Mouse (Mus musculus) liver, postnatal 0 days (tissue): Measurements from ENCODE around the gene Pde11a. TPM values are rescaled to one million over a fixed set of nuclear protein-coding genes. Genes with fewer than 3 reads are reported as not detected.
A peak's percentile ranks its signal among the peaks of the same experiment; 100 is the strongest.

ENCODE experiments used
- ATAC-seq: fragments of 200-750 bp; cut with Nextera tagmentation; 2 replicates; pipeline ENCODE4 v1.8.0; 2017; ENCODE audit warnings: mild to moderate bottlenecking, moderate library complexity
- DNase-seq: peaks from one replicate; pipeline ENCODE4 v3.0.0-alpha.2; 2016
- H3K27ac ChIP-seq: fragments of 300-500 bp; sonication (generic); 2 replicates; pipeline ENCODE4 v1.5.1; 2014; ENCODE audit warnings: antibody characterized with exemption, moderate library complexity, mild to moderate bottlenecking, low read depth
- H3K27me3 ChIP-seq: fragments of 300-500 bp; sonication (generic); 2 replicates; pipeline ENCODE4 v1.6.1; 2014; ENCODE audit warnings: low read length, control low read depth, mixed read lengths; ENCODE audit not compliant: insufficient read depth
- H3K36me3 ChIP-seq: fragments of 300-500 bp; sonication (generic); replicated peaks from 2 replicates; pipeline ENCODE4 v1.6.1; 2014; ENCODE audit warnings: mild to moderate bottlenecking, control low read depth, low read length, moderate library complexity, mixed read lengths; ENCODE audit not compliant: insufficient read depth
- H3K4me1 ChIP-seq: fragments of 300-500 bp; sonication (generic); 2 replicates; pipeline ENCODE4 v1.6.1; 2014; ENCODE audit warnings: antibody characterized with exemption, mild to moderate bottlenecking, control low read depth; ENCODE audit not compliant: insufficient read depth
- H3K4me2 ChIP-seq: fragments of 300-500 bp; sonication (generic); 2 replicates; pipeline ENCODE4 v1.6.1; 2014; ENCODE audit warnings: low read depth, mild to moderate bottlenecking, low read length, moderate library complexity, mixed read lengths
- H3K4me3 ChIP-seq: fragments of 300-500 bp; sonication (generic); 2 replicates; pipeline ENCODE4 v1.5.1; 2014; ENCODE audit warnings: low read depth, low read length
- H3K9ac ChIP-seq: fragments of 300-500 bp; sonication (generic); replicated peaks from 2 replicates; pipeline ENCODE4 v1.6.1; 2014; ENCODE audit warnings: mild to moderate bottlenecking, moderate library complexity
- H3K9me3 ChIP-seq: fragments of 300-500 bp; sonication (generic); 2 replicates; pipeline ENCODE4 v1.6.1; 2016; ENCODE audit warnings: mild to moderate bottlenecking, control low read depth, low read length, mixed read lengths
- CTCF ChIP-seq: sonication (generic); IDR thresholded peaks from 2 replicates; pipeline ENCODE4 v1.5.1; 2016; ENCODE audit warnings: antibody characterized with exemption, low read depth
- EP300 ChIP-seq: IDR thresholded peaks from 2 replicates; pipeline ENCODE4 v1.6.1; 2016; ENCODE audit warnings: antibody characterized with exemption, low read depth, mild to moderate bottlenecking
- WGBS: fragments of 180-500 bp; shearing (Covaris S2); extraction: QIAGEN DNeasy Blood & Tissue Kit; methylation state at CpG from one replicate; pipeline ENCODE4 v1.1.7; 2014; ENCODE audit not compliant: insufficient replicate concordance; 5-methylcytosine and 5-hydroxymethylcytosine counted together
- polyA plus RNA-seq: library from polyadenylated mRNA; unstranded; fragments of >200 nt; fragmentation: Nextera tagmentation; extraction: Ambion mirVana; gene quantifications from 2 replicates; pipeline ENCODE4 v1.2.1, GENCODE M21; 2015

The Pde11a gene
- polyA plus RNA-seq, 1 experiment from 2014 or later: 0.06 TPM

DNA sequence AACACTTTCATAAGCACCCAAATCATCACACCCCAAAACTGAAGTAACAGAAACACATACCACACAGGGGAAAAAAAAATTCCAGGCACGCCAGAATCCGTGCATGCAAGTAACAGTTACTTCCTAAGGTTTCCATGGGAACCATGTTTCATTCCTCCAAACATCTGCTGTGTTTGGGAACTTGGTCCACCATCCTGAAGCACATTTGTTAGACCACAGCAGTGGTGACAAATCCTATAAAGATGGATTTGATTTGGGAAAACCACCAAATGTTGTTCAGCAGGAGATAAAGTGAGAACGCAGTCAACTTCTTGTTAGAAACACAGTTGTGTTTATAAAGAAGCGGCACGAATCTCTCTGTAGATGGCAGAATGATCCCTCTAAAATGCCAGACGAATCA, 213.8 kb downstream of the Pde11a start:
- H3K27me3 ChIP-seq: no peaks in the 10 kb centered on the region
- no peaks in the 10 kb centered on the region for H3K36me3 ChIP-seq
- WGBS: 74% methylated on average over 6 of the region's 6 CpGs
- H3K9me3 ChIP-seq: no peaks in the 10 kb centered on the region
- peaks cover 2% of the 10 kb centered on the region; the same call in 1 of the 2 replicates for H3K4me1 ChIP-seq
- TF ChIP-seq EP300: no peak
- no peak for TF ChIP-seq CTCF
- ATAC-seq (no peak), DNase-seq (no peak)
- H3K27ac ChIP-seq: no peak overlapping the region
- H3K4me2 ChIP-seq: no peak overlapping the region
- no peak overlapping the region for H3K4me3 ChIP-seq
- H3K9ac ChIP-seq: no peak overlapping the region

DNA sequence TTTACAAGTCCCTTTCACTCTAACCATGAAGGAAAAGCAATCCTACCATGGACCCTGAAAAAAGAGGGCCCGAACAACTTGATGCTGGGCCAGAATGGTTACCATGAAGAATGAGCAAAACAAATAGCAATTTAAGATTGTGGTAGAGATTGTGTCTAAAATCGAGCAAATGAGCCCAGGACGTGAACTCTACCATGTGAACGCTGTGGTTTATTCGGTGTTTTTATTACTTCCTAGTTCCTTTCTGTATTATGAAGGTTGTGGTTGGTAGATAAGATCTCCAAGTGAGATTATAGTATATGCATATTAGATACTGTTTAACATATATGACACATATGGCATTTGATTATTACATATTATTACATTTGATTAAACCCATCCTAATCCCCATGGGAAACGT, 216.4 kb downstream of the Pde11a start:
- 49% methylated on average over 6 of the region's 6 CpGs for WGBS
- Histone ChIP-seq H3K36me3 (no peaks in the 10 kb centered on the region), H3K27me3 (no peaks in the 10 kb centered on the region), H3K9ac (no peak overlapping the region), H3K4me1 (no peaks in the 10 kb centered on the region), H3K4me2 (no peak overlapping the region), H3K27ac (no peak overlapping the region), H3K4me3 (no peak overlapping the region), H3K9me3 (no peaks in the 10 kb centered on the region)
- TF ChIP-seq CTCF (no peak), EP300 (no peak)
- DNase-seq (no peak), ATAC-seq (no peak)

DNA sequence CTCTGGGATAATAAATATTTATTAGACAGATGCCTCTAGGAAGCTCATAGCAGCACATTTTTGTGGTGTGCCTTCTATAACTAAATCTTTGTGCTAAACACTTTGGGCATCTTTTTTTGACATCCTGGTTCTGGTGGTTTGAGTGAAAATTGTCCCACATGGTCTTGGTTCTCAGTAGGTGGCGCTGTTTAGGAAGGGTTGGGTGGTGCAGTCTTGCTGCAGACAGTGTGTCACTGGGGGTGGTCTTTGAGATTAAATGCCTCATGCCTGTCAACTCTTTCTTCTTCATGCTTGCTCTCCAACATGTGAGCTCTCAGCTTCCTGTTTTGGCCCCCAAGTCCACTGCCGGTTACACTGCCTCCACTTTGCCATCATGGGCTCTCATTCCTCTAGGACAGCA, 218.7 kb downstream of the Pde11a start:
- H3K27ac ChIP-seq: no peak overlapping the region
- no peaks in the 10 kb centered on the region for H3K36me3 ChIP-seq
- ATAC-seq (no peak), DNase-seq (no peak)
- H3K4me3 ChIP-seq: no peak overlapping the region
- H3K9me3 ChIP-seq: no peaks in the 10 kb centered on the region
- TF ChIP-seq EP300 (no peak), CTCF (0 out of 2 replicates have a peak, but pooled peaks have one; percentile 13)
- H3K4me1 ChIP-seq: no peaks in the 10 kb centered on the region
- H3K27me3 ChIP-seq: no peaks in the 10 kb centered on the region
- H3K4me2 ChIP-seq: no peak overlapping the region
- 47% methylated on average over 2 of the region's 2 CpGs for WGBS
- H3K9ac ChIP-seq: no peak overlapping the region

DNA sequence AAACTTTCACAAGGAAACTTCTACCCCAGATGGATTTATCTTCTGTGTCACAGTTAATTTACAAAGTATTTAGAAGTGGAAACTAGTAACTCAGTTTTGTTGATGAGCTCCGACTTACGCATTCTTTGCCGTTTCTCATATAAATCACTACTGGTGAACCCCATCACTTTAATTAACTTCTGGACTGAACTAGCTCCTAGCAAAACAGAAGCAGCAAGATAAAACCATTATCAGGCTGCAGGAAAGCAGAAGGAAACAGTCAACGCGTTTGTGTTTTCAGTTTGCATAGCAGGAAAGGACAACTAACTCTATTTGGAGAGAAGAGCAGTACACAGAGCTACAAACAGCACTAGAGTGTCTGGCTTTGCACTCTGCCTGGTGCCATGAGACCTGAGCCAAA, 220.1 kb downstream of the Pde11a start:
- Histone ChIP-seq H3K36me3 (no peaks in the 10 kb centered on the region), H3K9ac (no peak overlapping the region), H3K4me1 (no peaks in the 10 kb centered on the region), H3K4me3 (no peak overlapping the region), H3K27ac (no peak overlapping the region), H3K4me2 (no peak overlapping the region), H3K9me3 (no peaks in the 10 kb centered on the region), H3K27me3 (no peaks in the 10 kb centered on the region)
- ATAC-seq (no peak), DNase-seq (no peak)
- WGBS: 39% methylated on average over 5 of the region's 5 CpGs
- TF ChIP-seq CTCF (no peak), EP300 (no peak)

DNA sequence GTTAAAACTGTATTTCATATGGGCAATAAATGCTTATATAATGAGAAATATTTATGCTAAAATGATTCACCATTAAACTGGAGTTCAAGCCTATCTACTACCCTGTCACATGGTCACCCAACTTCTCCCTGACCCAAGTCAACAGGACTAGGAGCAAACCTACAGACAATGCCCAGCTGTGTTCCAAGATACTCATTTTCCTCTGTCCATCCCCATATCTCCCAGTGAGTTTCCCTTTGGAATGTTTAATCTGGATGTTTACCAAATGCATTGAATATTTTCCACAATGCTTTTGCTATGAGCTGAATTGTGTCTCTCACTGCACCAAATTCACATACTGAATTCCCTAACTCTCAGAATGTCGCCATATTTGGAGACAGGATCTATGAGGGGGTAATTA, 221.4 kb downstream of the Pde11a start:
- Histone ChIP-seq H3K27me3 (no peaks in the 10 kb centered on the region), H3K4me1 (no peaks in the 10 kb centered on the region), H3K4me3 (no peak overlapping the region), H3K9me3 (no peaks in the 10 kb centered on the region), H3K36me3 (no peaks in the 10 kb centered on the region), H3K27ac (no peak overlapping the region), H3K9ac (no peak overlapping the region), H3K4me2 (no peak overlapping the region)
- ATAC-seq (no peak), DNase-seq (no peak)
- TF ChIP-seq EP300 (no peak), CTCF (no peak)
- WGBS: 65% methylated on average over 1 of the region's 1 CpGs

DNA sequence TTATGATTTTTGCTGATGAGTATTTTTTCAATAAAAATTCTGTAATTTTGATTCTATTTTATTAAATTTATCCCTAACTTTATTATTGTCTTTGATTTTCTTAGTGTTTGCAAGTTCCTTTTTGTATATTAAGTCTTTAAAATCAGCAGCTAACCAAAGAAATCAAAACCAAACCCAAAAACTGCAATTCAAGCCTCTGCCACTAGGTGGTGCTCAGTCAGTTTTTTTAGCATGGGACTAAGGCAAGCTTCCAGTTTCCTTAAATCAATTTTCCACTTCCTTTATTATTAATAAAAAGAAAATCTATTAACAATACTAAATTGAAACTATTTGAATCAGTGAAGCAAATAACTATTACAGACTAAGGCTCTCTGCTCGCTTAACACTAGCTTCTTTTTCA, 222.9 kb downstream of the Pde11a start:
- no peak overlapping the region for H3K4me3 ChIP-seq
- H3K36me3 ChIP-seq: no peaks in the 10 kb centered on the region
- H3K9me3 ChIP-seq: no peaks in the 10 kb centered on the region
- DNase-seq (peak; percentile 54), ATAC-seq (no peak)
- H3K4me1 ChIP-seq: no peaks in the 10 kb centered on the region
- H3K27ac ChIP-seq: no peak overlapping the region
- no peak overlapping the region for H3K9ac ChIP-seq
- no peak for TF ChIP-seq EP300
- TF ChIP-seq CTCF: peak; percentile 76
- 53% methylated on average over 1 of the region's 1 CpGs for WGBS
- no peaks in the 10 kb centered on the region for H3K27me3 ChIP-seq
- no peak overlapping the region for H3K4me2 ChIP-seq

DNA sequence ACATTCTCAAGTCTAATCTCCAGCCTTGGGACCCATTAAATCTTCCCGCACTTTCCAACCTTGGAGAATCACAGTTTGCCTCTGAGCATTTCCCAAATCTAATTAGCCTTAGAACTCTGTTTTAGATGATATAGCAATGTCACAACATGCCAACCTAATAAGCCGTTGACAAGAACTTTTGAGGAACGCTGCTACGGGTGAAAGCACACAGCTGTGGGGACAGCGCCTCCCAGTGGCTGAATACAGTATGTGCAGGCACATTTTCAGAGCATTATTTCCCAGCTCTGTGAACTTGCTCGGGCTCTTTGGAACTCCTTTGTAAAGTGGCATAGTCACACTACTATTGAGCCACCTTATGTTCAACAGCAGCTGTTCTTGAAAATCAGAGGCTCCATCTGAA, 223.8 kb downstream of the Pde11a start:
- Histone ChIP-seq H3K36me3 (no peaks in the 10 kb centered on the region), H3K27me3 (no peaks in the 10 kb centered on the region), H3K9ac (no peak overlapping the region), H3K27ac (no peak overlapping the region), H3K4me3 (no peak overlapping the region), H3K4me2 (no peak overlapping the region), H3K4me1 (no peaks in the 10 kb centered on the region), H3K9me3 (no peaks in the 10 kb centered on the region)
- DNase-seq (peak; percentile 41), ATAC-seq (no peak)
- 17% methylated on average over 6 of the region's 6 CpGs for WGBS
- TF ChIP-seq CTCF: peak; percentile 88
- no peak for TF ChIP-seq EP300
